Mouse (Mus musculus): ENCODE data around the gene Gtf2h1.

- TF ChIP-seq CTCF (IDR thresholded peaks at IDR 0.05; ENCODE audit: low read depth, low read length) (no peak), POLR2A (IDR thresholded peaks at IDR 0.05; ENCODE audit: insufficient read depth, low read length) (no peak), EP300 (IDR thresholded peaks at IDR 0.05; ENCODE audit: insufficient read depth, low read depth, low read length) (no peak)
Measured at GRCm38 (mm10) chr7:46814012-46814411, 18.1 kb downstream of the Gtf2h1 start.

Data from ES-Bruce4 (cell line).